Mouse (Mus musculus): ENCODE results near the gene Sorcs2. TPM values are rescaled to one million over a fixed set of nuclear protein-coding genes. Genes with fewer than 3 reads are reported as not detected.

Sorcs2 gene
- total RNA-seq, 2 experiments from 2014 or later, result 18.1 TPM

DNA sequence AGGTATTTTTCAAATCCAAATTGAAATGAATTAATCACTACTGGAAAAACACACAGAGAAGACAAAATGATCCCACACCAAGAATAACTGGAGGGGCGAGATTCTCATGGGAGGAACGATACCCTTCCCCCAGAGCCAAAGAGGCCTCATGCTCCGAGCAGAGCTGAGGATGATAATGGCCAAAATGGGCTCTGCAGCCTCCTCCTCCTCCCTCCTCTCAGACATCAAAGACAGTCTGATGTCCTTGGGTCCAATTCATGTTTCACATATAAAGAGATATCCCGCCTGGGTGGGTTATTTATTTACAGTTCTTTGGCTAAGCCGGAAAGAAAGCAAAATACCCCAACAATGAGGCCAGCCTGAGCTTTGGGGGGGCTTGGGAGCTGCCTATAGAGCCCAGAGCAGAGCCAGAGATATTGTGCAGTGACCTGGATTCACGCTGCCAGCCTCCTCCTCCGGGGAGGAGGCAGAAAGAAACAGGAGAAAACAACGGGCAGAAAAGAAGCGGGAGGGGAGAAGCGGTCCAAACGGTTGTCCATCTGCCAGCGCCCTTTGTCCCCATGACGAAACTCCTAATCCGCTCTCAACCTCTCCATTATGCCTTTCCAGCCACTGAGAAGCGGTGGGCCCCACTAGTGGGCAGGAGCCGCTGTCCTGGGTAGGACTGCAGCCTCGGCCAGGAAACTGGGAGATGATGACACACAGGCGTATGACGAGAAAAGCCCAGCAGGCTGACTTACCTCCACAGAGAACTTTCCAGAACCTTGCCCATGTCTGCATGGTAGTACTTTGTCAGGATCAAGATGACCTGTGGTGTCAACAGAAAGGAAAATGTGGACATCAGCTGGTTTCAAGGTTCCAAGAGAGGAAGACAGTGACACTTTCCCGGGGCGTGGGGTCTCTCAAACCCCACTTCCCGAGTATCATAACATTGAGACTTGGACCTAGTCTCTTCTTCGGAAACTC, 169.3 kb downstream of the Sorcs2 start:
- no peak for DNase-seq

DNA sequence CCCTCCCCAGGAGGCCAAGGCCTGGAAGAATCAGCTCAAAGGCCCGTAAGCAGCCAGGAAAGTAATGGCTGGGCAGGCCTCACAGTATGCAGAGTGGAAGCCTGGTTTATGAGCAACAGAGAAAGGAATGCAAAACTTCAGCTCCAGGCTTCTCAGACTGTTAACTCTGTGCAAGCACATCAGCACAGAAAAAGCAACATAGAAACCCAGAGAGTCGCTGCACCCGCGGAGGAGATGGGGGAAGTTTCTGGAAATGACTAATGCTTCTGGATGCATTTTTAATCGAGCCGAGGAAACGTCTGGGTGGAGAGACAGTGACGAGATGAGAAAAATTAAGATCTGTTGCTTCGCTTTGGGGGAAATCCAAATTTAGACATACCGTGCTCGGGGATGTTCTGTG, 171.6 kb downstream of the Sorcs2 start:
- peak; percentile 39 for DNase-seq

DNA sequence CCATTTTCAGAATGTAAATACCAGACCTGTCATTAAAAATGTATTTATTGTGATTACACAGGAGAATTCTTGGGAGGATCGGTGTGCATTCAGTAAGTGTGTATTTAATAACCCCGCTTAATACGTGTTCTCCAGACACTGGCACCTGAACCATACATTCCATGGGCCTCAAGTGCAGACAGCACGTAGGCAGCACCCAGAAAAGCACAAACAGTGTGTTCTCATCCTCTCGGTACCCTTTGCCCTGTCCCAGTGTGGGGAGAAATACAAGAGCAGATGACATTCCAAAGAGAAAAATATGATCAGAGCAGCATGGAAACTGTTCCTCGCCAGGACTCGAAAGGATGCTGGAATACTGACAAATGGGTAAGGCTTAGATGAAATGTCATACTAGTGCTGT, 172.1 kb downstream of the Sorcs2 start:
- DNase-seq, result no peak

DNA sequence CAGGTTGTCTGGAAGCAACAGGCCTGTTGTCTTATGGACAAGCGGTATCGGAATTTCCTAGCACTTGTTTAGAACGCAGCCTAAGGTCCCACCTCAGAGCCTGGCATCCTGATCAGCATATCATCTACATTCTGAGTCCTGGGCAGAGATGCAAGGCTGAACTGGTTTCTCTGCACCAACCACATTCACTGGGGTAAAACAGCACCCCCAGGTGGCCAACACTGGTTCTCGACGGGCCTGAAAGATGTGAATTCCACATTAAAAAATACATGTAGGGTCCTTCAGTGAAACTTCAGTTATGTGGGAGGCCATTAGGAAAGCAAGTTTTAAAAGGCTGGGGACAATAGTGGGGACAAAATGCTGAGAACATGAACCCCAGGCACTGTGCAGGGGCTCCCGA, 174.2 kb downstream of the Sorcs2 start:
- DNase-seq, result peak; percentile 74

DNA sequence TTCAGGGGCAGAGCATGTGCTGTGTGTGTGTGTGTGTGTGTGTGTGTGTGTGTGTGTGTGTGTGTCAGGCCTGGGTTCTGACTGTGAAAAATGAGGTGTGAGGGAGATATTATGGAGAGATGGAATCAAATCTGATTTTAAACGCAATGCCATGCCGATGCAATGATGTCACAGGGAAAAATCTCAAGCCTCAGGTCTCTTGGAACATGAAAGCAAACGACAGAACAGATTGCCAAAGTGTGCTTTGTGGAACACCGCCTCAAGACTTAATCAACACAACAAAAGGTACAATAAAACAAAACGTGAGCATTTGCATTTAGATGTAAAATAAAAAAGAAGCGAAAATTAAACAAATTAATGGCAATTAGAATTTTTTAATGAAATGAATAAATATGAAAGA, 177.3 kb downstream of the Sorcs2 start:
- no peak for DNase-seq

DNA sequence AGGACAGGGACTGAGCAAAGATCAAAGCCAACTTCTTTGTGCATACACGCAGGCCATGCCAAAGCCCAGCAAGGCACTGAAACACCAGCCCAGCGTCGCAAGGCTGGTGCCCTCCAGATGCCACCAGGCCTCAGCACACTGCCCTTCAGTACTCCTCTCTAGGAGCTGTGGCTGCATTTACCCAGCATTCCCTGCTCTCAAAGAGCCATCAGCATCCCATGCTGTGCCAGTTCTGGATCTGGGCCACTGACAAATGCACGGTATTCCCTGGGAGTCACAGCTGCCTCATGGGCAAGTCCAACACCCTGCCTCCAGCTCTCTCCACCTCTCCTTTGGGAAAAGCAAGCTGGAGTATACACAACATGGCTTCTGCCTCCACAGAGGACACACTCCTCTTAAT, 177.8 kb downstream of the Sorcs2 start:
- no peak for DNase-seq

DNA sequence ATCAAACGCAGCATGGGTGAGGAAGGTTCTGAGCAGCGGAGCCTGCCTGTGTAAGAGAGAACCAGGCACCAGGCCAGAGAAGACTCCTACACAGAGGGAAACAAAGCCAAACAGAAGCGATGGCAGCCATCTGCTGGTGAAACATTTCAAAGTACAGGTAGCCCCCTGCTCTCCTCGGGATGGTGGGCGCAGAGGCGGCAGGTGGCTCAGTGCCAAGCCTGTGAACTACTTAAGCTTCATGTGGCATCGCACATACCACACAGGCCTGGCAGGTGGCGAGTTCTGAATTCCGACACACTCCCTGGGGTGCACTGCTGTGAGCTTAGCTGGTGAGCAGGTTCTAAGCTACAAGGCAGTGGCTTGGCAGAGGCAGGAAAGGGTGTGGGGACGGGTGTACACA, 184.6 kb downstream of the Sorcs2 start:
- DNase-seq, result peak; percentile 21

DNA sequence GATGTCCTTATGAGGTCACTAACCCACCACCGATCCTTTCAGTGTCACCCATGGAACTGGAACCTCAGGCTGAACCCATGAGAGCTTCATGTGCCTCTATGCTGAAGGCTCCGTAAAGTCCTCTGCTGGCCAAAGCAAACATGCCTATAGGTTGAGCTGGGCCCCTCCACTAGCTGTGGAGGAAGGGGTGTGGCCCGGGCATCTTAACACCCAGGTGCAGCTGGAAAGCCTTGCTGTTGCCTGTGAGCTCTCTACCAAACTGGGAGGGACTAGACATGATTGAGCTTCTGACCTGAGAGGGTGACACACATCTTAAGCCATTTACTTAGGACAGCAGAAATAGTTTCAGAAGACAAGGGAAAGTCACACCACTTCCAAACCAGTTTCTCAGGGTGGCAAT, 189.1 kb downstream of the Sorcs2 start:
- no peak for DNase-seq

DNA sequence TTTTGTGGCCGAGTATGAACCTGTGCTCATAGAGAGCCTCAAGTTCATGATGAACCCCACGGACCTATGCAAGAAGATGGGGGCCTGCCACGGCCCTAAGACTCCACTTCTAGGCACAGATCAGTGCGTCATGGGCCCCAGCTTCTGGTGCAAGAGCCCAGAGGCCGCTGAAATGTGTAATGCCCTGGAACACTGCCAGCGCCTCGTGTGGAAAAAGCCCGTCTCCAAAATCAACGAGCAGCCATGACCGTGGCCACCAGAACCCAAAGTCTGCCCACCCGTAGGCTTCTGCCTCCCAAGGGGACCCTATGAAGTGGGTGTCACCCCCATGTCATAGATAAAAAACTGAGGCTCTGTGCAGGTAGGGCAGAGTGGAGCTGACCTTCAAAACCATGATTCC, 192.5 kb downstream of the Sorcs2 start:
- DNase-seq, result peak; percentile 43

DNA sequence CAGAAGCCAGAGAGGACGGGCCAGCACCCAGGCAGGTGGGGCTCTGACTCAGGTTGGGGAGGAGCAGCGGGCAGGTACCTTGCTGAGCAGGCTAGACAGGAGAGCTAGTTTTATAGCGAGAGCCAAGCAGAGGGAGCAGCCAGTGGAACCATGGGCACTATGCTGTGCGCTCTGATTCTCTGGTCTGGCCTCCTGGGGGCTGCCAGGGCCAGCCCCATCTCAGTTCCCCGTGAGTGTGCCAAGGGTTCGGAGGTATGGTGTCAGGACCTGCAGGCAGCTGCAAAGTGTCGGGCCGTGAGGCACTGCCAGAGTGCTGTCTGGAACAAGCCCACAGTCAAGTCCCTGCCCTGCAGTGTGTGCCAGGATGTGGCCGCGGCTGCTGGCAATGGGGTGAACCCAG, 194.0 kb downstream of the Sorcs2 start, which contains the start of gene Psapl1:
TSS of gene Psapl1 (plus strand) at position 106 of the 400 bp plus-strand sequence.
- no peak for DNase-seq

DNA sequence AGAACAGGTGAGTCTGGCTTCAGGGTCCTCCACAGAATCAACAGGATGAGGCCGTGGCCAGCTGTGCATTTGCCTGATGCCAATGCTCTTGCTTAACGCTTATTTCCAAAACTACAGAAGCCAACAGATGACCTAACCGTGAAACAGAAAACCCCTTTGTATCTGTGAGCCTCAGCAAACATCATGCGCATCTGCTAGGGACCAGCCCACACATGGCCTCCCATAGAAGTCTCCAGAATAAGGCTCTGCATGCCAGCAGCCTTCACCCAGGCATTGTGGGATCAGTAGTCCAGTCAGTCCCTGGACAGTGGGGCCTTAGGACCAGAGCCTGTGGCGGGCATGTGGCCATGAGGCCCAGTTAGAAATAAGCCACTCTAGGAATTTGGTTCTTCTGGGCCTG, 194.5 kb downstream of the Sorcs2 start:
- DNase-seq, result no peak

DNA sequence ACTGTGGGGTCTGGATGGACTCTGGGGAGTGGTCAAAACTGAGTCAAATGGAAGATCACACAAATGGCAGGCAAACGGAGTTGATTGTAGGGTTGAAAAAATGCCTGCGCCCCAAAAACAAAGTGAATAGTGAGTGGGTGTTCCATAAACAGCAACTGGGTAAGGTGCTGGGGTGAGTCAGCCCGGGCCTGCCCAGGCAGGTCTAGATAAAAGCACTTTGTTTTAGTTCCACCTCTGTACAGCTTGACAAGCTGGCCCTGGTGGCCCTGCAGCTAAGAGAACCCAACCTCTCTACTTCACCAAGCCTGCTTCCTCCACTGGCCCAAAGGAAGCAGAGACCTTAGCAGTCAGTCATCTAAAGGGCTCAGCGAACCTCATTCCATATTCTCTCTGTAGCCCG, 195.2 kb downstream of the Sorcs2 start:
- no peak for DNase-seq

DNA sequence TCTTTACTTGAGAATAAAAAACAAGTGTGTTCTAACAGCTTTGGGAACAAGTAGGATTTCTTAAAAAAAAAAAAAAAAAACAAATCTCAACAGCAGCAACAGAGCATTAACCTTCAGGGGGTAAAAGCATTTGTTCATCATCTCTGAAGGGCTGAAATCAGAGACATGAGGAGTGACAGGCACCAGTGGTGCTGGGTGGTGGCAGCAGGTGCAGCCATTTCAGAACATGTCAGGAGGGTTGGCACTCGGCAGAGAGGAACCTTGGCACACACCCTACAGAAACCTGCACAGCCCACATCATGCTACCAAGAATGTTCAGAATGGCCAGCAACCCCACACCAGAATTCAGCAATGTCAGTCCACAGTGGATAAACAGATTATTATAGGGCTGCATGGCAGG, 198.4 kb downstream of the Sorcs2 start:
- no peak for DNase-seq

DNA sequence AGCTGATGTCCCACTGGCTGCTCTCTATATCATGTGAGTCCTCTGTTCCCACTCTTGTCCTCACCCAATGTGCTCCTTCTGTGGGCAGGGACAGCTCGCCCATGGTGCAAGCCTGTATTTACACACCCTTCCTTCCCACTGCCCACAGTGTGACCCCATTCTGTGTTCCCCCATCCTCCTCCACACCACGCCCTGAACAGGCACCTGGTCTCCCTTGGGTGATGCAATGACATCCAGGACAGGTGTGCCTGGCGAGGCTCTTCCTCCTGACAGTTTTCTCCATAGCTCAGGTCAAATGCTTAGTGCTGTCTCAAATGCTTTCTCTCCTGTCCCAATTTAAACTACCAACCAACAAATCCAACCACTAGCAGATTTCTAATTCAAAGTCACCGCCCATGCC, 202.5 kb downstream of the Sorcs2 start:
- DNase-seq, result no peak

DNA sequence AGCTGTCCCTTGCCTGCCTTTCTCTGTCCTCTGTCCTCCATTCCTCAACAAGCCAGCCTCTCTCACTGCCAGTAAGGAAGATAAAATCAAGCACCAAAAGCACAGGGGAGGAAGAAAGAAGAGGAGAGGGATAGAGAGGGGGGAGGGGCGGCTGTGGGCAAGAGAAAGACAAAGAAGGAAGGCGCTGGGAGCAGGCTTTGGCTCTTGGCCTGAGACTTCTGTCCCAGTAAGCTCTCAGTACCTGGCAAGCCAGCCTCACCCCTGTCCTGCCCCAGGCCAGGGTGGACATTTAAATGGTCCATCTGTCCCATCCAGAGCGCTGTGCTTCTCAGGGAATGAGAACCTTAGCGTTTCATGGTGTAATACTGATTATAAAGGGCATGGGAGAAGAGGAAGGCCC, 203.3 kb downstream of the Sorcs2 start:
- no peak for DNase-seq

DNA sequence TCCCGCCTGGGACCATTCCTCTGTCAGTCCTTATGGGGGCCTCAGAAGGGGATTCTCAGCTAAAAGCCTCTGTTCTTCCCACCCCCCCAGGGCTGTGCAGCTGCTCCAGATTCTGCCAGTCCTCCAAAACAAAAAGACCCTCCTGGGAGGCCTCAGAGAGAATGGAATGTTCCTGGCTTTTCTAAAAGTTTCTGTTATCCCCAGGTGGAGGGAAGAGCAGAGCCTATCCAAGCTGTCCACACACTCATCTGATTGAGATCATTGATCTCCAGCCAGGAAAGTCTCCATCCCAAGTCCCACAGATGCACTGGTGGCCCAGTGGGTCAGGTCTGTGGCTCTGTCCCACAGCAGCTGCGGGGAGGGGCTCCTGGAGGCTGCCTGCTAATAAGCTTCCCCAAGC, 205.3 kb downstream of the Sorcs2 start:
- no peak for DNase-seq

DNA sequence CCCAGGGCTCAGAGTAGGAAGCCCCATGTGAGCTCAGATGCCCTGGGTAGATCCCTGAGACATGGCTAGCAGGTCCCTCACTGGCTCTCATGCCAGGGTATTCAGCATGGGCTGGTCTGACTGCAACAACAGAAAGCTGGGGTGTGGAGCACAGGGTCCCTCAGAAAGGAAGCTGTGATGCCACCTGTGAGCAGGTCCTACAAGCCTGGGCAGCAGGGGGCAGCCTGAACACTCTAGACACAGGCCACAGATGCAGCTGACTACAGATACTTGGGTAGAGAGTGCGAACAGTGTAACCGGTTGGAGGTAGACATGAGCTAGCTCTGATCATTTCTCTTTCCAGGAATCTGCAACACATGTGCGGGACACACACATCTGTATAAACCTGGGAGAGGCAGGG, 206.1 kb downstream of the Sorcs2 start:
- DNase-seq, result no peak

DNA sequence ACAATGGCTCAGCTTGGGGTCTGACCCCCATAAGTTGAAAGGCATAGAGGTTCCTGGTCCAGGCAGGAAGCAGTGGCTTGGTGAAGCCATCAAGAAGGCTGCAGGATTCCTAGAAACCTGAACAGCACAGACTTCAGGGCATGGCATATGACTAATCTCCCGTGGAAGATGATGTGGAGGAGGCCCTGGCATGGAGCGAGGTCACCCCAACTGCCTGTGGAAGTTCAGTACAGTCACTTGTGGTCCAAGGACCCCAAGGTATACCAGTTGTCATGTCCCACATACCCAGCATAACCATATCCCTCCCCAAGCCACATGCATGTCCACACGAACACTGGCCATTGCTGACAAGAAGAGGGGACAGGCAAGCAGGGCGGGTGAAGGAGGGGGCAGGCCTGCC, 206.7 kb downstream of the Sorcs2 start:
- no peak for DNase-seq

DNA sequence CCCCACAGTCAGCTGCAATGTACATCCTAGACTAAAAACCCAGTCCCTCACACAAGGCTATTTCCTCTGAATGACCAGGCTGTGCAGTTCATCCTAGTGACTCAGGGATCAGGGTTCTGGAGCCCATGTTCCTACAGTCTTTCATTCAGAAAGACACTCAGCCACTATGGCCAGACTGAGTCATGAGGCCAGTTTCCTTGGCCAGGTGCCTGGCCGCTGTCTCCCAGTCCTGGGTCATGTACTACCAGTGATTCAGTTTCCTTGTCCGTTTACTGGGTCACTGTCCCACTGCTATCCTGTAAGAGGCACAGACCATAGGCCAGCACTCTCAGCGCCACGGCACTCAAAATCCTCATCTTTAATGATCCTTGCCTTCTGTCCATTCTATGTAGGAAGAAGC, 209.6 kb downstream of the Sorcs2 start:
- DNase-seq, result peak; percentile 58

DNA sequence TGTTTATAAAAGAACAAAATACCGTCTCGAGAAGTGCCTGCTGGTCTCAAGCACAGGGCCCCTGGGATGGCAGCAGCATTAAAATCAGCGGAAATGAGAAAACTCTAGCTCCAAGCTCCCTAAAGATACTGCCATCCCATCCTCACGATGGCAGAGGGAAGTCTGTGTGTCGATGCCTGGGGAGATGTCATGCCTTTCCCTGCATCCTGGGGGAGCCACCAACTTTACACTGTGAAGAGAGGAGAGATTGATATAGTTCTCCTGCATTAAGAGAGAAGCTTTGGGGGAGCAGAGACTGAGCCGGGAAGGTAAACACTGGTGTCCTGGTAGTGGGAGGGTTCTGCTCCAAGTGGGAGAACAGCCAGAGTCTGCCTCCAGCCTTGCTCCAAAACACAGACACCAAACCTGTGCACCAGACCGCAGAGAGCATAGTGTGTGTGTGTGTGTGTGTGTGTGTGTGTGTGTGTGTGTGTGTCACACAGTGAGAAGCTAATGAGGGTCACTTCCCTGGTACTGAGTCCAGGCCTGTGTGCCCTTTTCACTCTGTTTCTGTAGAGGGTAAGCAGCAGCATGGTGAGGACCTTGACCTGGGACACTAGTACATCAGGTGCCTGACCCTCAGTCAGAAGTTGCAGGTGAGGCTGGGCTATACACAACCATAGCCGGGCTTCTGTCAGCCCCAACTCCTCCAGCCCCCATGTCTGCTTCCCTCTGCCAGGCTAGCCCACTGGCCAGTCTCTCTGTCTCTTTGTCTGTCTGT, 211.5 kb downstream of the Sorcs2 start:
- DNase-seq, result no peak

DNA sequence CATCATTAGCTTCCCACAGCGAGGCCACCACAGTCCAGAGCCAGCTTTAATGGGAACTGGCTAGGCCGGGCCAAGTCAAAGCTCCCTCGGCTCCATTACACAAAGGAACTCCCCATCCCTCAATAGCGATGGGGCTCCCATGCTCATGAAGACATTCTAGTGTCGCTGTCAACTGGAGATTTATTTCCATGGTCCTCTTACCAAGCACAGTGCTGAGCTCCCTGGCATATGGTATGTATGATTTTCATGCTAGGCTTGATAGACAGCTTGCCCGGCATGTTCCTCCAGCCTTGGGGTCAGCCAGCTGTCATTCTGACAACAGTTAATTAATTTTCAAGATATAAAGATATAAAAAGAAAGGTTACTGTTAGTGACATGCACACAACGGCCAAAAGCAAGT, 215.6 kb downstream of the Sorcs2 start:
- no peak for DNase-seq

DNA sequence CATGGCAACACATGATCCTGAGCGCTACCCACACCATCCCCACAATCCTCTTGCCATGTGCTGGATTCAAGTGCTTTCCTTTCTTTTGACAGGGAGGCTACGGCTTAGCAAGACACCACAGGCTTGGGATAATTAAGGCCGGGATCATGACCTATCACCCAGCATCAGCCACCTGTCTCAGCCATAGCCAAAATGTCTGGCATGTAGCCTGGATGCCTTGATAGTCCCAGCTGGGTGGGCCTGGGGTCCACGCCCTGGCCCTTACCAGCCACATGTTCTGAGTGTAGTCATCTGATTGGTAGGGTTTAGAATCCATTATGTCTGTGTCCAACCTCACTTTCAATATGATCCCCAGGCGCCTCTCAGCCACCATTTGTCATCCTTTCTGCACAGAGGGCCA, 218.2 kb downstream of the Sorcs2 start:
- no peak for DNase-seq

DNA sequence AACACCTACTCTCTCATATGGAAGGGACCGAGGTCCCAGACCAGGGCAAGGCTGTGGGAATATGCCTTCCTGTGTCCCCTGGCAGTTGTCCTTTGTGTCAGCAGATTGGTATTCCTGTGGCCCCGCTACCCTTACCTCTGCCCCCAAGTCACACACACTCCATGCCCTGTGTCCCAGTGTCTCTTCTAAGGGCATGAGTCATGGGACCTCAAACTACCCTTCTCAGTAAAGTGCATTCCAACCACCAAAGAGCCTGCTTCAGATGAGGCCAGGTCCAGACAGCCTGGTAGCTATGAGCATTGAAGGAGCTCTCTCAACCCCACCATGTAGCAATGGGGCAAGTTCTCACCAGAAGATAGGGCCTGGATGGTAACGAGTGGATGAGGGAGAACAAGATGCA, 219.2 kb downstream of the Sorcs2 start:
- DNase-seq, result no peak

DNA sequence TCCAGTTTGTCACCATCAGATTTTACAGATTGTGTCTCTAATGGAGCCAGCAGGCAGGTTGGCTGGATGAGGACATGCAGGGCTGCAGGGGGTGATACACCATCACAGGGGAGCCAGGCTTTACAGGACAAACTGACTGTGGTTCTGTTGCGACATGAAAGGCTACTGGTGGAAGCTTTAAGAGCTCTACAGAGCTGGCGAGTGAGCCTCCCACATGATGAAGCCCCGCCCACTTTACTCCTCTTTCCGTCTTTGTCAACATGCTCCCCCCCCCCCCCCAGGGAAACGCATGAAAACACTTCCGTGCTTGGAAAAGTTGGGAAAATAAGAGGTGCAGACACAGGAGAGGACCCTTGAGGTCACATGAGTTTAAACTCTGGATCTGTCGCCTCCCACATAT, 219.7 kb downstream of the Sorcs2 start:
- no peak for DNase-seq
